Mouse (Mus musculus) forebrain, embryonic 12.5 days (tissue): ENCODE results near the gene Smtn. TPM values are rescaled to one million over a fixed set of nuclear protein-coding genes. Genes with fewer than 3 reads are reported as not detected.

Source experiments
- ATAC-seq: fragments of 200-750 bp; cut with Nextera tagmentation; 2 replicates; pipeline ENCODE4 v1.8.0; 2017; ENCODE audit warnings: moderate TSS enrichment; ENCODE audit not compliant: low FRiP score
- H3K27ac ChIP-seq: fragments of 300-500 bp; sonication (generic); 2 replicates; pipeline ENCODE4 v1.5.1; 2016; ENCODE audit warnings: mild to moderate bottlenecking
- H3K27me3 ChIP-seq: fragments of 300-500 bp; sonication (generic); 2 replicates; pipeline ENCODE4 v1.6.1; 2016; ENCODE audit warnings: mild to moderate bottlenecking
- H3K36me3 ChIP-seq: fragments of 300-500 bp; sonication (generic); replicated peaks from 2 replicates; pipeline ENCODE4 v1.6.1; 2016; ENCODE audit warnings: mild to moderate bottlenecking
- H3K4me1 ChIP-seq: fragments of 300-500 bp; sonication (generic); 2 replicates; pipeline ENCODE4 v1.6.1; 2016
- H3K4me2 ChIP-seq: fragments of 300-500 bp; sonication (generic); 2 replicates; pipeline ENCODE4 v1.6.1; 2016; ENCODE audit warnings: mild to moderate bottlenecking, moderate library complexity
- H3K4me3 ChIP-seq: fragments of 300-500 bp; sonication (generic); replicated peaks from 2 replicates; pipeline ENCODE4 v1.5.1; 2016; ENCODE audit warnings: mild to moderate bottlenecking
- H3K9ac ChIP-seq: fragments of 300-500 bp; sonication (generic); 2 replicates; pipeline ENCODE4 v1.6.1; 2016; ENCODE audit warnings: mild to moderate bottlenecking
- H3K9me3 ChIP-seq: fragments of 300-500 bp; sonication (generic); 2 replicates; pipeline ENCODE4 v1.6.1; 2016
- WGBS: fragments of 180-500 bp; shearing (Covaris S2); methylation state at CpG from one replicate; pipeline ENCODE4 v1.1.7; 2016; 5-methylcytosine and 5-hydroxymethylcytosine counted together
- polyA plus RNA-seq: library from polyadenylated mRNA; unstranded; fragments of >200 nt; fragmentation: Nextera tagmentation; extraction: Ambion mirVana; gene quantifications from 2 replicates; pipeline ENCODE4 v1.2.1, GENCODE M21; 2016

Smtn gene
- polyA plus RNA-seq, 1 experiment from 2014 or later: 36.2 TPM

DNA sequence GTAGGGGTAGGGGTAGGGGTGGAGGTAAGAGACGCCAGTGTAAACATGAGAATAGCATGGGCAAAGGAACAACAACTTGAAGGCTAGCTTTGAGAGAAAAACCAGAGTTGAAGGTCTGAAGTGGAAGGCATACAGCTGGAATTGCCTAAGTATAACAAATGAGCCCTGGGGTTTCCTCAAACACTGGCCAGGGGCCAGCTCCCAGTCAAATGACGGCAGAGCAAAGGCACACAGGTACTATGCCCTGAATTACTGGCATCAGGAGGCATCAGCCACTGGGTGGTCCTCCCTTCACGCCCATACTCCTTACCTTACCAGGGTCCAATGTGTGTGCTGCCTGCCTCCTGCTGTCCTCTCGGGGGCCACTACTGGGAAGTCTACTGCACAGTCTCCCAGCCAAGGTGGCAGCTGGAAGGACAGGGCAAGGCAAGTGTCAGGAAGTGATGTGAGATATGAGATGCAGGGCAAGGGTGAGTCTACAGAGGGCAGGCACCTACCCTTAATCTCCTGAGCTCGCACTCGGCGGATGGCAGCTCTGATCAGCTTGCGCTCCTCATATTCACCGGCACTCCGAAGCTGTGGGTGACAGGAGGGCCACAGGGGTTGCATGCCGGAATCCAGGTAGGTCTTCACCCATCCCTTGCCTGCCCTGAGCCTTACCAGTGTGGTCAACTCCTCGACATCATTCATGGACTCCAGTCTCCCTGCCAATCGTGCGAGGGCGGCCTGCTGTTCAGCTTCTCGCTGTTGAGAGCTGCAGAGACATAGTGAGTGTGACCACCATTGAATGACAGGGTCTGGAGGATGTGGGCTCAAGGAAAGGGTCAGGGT lies 8.1 kb downstream of the Smtn start:
- WGBS: 91% methylated on average over 16 of the region's 16 CpGs

GRCm38 (mm10) chr11:3531634-3532033 lies 8.8 kb downstream of the Smtn start:
- Histone ChIP-seq H3K4me3 (0 out of 2 replicates have a peak overlapping the region, but pooled peaks have one; percentile 1), H3K27me3 (no peaks in the 10 kb centered on the region), H3K27ac (no peak overlapping the region), H3K36me3 (peaks cover 61% of the 10 kb centered on the region), H3K9me3 (no peaks in the 10 kb centered on the region), H3K9ac (no peak overlapping the region), H3K4me2 (no peak overlapping the region), H3K4me1 (peaks cover 16% of the 10 kb centered on the region)
- no peak for ATAC-seq
- 79% methylated on average over 6 of the region's 6 CpGs for WGBS

More for the DNA sequence above, 8.1 kb downstream of the Smtn start:
- Histone ChIP-seq H3K9ac (no peak overlapping the region), H3K4me3 (no peak overlapping the region), H3K27me3 (0 out of 2 replicates have a peak, but pooled peaks cover 4% of the 10 kb centered on the region), H3K27ac (no peak overlapping the region), H3K4me1 (peaks cover 18% of the 10 kb centered on the region), H3K36me3 (peaks cover 55% of the 10 kb centered on the region), H3K9me3 (no peaks in the 10 kb centered on the region), H3K4me2 (no peak overlapping the region)
- no peak for ATAC-seq

DNA sequence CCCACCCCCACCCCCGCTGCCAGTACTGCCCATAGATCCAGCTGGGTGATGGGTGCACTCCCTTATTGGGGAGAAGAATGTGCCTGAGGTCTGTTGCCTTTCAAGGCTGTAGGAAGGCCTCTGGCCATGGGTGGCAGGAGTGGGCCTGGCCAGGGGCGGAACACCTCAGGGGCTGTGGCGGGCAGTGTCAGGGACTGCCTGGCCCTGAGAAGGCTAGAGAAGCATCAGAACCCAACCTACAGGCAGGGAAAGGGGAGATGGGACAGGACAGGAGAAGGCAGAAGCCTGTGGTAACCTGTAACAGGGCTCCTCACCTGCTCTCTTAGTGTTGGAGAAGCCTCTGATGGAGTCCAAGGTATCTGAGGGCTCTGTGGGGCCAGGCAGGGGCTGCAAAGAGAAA lies 9.7 kb downstream of the Smtn start:
- no peak for ATAC-seq
- H3K27ac ChIP-seq: no peak overlapping the region
- H3K4me3 ChIP-seq: no peak overlapping the region
- peaks cover 8% of the 10 kb centered on the region for H3K4me1 ChIP-seq
- peaks cover 62% of the 10 kb centered on the region for H3K36me3 ChIP-seq
- H3K9me3 ChIP-seq: no peaks in the 10 kb centered on the region
- no peaks in the 10 kb centered on the region for H3K27me3 ChIP-seq
- WGBS: 88% methylated on average over 3 of the region's 3 CpGs
- no peak overlapping the region for H3K9ac ChIP-seq
- H3K4me2 ChIP-seq: no peak overlapping the region

DNA sequence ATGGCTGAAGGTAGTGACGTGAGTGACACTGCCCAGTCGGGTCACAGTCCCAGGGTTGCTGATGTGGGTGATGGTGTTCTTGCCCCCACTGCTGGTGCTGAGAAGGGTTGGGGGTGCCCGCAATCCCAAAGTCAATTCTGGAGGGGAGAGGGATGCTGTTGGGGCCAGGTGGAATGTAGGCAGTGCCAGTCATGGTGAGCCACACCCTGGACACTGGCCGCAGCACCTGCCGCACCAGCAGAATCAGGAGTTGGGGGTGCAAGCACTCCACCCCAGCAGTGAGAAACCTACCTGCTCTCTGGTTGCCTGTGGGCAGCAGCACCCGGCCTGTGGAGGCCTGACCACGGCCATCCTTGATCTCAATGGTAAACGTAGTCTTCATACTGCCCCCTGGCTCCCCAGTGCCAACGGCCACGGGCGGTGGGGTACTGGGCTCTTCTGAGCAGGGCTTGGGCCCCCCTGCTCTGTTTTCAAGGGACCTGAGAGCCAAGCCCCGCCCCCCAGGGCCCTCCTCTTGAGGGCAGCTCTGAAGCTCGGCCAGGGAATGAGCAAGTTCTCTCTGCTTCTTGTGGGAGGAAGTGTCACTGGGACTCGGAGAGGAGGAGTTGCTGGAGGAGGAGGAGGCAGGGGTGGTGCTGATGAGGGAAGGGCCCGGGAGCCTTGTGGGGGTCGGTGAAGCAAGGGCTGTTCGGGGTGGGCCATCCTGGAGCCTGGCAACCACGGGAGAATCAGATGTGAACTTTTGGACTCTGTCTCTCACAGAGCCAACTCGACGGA lies 10.7 kb downstream of the Smtn start:
- no peaks in the 10 kb centered on the region for H3K9me3 ChIP-seq
- H3K4me1 ChIP-seq: peaks cover under 1% of the 10 kb centered on the region; the same call in 1 of the 2 replicates
- H3K27me3 ChIP-seq: no peaks in the 10 kb centered on the region
- no peak overlapping the region for H3K9ac ChIP-seq
- ATAC-seq: no peak
- no peak overlapping the region for H3K27ac ChIP-seq
- 81% methylated on average over 20 of the region's 20 CpGs for WGBS
- H3K36me3 ChIP-seq: peaks cover 72% of the 10 kb centered on the region
- no peak overlapping the region for H3K4me3 ChIP-seq
- no peak overlapping the region for H3K4me2 ChIP-seq

GRCm38 (mm10) chr11:3528208-3528607 lies 12.2 kb downstream of the Smtn start:
- H3K27me3 ChIP-seq: no peaks in the 10 kb centered on the region
- ATAC-seq: no peak
- no peak overlapping the region for H3K4me2 ChIP-seq
- no peak overlapping the region for H3K4me3 ChIP-seq
- no peak overlapping the region for H3K27ac ChIP-seq
- H3K9ac ChIP-seq: no peak overlapping the region
- H3K36me3 ChIP-seq: peaks cover 83% of the 10 kb centered on the region
- WGBS: 89% methylated on average over 6 of the region's 6 CpGs
- no peaks in the 10 kb centered on the region for H3K4me1 ChIP-seq
- no peaks in the 10 kb centered on the region for H3K9me3 ChIP-seq

GRCm38 (mm10) chr11:3527766-3528165 lies 12.6 kb downstream of the Smtn start:
- no peaks in the 10 kb centered on the region for H3K27me3 ChIP-seq
- peaks cover 83% of the 10 kb centered on the region for H3K36me3 ChIP-seq
- no peak overlapping the region for H3K4me3 ChIP-seq
- no peaks in the 10 kb centered on the region for H3K9me3 ChIP-seq
- no peak overlapping the region for H3K9ac ChIP-seq
- 78% methylated on average over 8 of the region's 8 CpGs for WGBS
- no peak overlapping the region for H3K4me2 ChIP-seq
- ATAC-seq: no peak
- H3K4me1 ChIP-seq: no peaks in the 10 kb centered on the region
- no peak overlapping the region for H3K27ac ChIP-seq

DNA sequence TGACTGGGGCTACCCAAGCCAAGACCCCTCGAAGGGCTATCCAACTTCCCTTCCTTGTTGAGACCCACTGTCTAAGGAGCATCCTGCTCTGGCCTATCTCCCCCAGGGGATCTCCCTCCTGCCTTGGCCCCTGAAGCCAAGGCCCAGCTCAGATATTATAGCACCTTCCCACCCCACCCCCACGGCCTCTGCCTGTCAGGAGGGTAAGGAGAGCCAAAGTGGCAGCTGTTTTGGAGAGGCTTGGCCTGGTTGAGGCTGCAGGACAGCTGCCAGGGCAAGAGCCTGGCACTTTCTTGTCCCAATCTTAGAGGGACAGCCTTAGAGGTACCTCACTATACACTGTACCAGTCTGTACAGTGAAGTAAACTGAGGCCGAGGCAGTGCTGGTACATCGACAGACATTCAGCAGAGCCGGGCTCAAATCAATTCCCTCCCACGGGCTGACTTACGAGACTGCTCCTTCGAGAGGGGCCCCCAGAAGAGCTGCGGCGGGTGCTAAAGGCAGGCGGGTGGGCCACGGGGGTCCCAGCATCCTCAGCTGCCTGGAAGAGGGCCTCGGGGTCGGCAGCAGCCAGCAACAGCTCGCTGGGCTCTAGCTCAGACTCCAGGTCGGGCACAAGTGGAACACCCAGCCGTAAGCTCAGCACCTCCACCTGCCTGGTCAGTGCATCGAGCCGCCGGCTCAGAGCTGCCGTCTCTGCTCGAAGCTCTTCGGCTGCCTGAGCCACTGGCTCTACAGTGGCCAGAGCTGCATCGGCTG lies 13.3 kb downstream of the Smtn start:
- ATAC-seq: no peak
- H3K4me3 ChIP-seq: no peak overlapping the region
- H3K9me3 ChIP-seq: no peaks in the 10 kb centered on the region
- H3K36me3 ChIP-seq: peaks cover 83% of the 10 kb centered on the region
- 91% methylated on average over 24 of the region's 24 CpGs for WGBS
- H3K4me2 ChIP-seq: no peak overlapping the region
- no peaks in the 10 kb centered on the region for H3K4me1 ChIP-seq
- no peak overlapping the region for H3K27ac ChIP-seq
- H3K9ac ChIP-seq: no peak overlapping the region
- no peaks in the 10 kb centered on the region for H3K27me3 ChIP-seq

DNA sequence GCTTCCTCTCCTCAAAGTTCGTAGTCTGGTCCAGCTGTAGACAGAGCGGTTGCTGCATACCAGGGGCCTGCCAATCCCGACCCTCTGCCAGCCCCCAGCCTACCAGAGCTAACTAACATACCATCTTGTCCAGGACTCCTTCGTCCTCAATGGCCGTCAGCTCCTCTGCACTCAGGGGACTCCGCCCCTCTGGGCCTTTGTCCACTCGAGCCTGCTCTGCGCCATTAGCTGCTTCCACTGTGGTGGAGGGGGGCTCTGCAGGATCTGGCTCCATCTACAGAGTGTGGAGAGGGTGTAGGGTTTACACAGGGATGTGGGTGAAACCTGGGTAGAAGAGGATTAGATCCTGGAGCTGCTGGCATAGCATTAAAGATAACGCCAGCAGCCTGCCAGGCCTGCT lies 14.2 kb downstream of the Smtn start:
- Histone ChIP-seq H3K4me1 (no peaks in the 10 kb centered on the region), H3K4me2 (no peak overlapping the region), H3K27ac (no peak overlapping the region), H3K9ac (no peak overlapping the region), H3K9me3 (no peaks in the 10 kb centered on the region), H3K36me3 (peaks cover 83% of the 10 kb centered on the region), H3K4me3 (no peak overlapping the region), H3K27me3 (no peaks in the 10 kb centered on the region)
- WGBS: 78% methylated on average over 9 of the region's 9 CpGs
- ATAC-seq: no peak

- no peaks in the 10 kb centered on the region for H3K4me1 ChIP-seq
- no peak overlapping the region for H3K4me3 ChIP-seq
- WGBS: 84% methylated on average over 4 of the region's 4 CpGs
- no peak overlapping the region for H3K9ac ChIP-seq
- H3K4me2 ChIP-seq: no peak overlapping the region
- H3K27me3 ChIP-seq: no peaks in the 10 kb centered on the region
- no peak overlapping the region for H3K27ac ChIP-seq
- H3K36me3 ChIP-seq: peaks cover 83% of the 10 kb centered on the region
- H3K9me3 ChIP-seq: no peaks in the 10 kb centered on the region
- ATAC-seq: no peak
These were observed 14.9 kb downstream of the Smtn start for GRCm38 (mm10) chr11:3525560-3525959.

DNA sequence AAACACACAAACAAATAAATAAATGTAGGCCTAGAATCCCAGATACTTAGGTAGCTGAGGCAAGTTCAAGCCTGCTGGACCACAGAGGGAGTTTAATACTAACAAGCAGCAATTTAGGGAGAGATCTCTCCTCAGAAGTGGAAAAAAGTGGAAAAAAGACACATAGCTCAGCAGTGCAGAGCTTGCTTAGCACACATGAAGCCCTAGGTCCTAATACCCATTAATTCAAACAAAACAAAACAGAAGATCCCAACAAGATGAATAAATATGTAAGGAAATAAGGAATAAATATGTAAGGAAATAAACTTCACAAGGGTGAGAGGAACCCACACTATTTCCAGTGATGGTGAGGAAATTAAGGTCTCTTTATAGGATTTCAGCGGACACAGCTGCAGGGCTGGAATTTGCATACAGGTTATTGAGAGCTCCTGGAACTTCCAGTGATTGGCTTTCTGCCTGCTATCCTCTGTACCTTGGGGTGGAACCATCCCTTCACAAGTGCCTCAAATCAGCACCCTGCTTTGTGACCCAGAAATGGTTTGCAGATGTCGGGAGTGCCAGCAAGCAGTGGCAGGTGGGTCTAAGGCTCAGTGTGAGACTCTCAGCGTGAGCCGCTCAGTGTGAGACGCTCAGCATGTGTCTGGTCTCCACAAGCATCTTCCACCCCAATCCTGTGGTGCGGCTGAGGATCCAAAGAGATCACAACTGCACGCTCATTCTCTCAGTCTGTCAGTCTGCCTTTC lies 16.4 kb downstream of the Smtn start:
- Histone ChIP-seq H3K4me3 (no peak overlapping the region), H3K4me2 (no peak overlapping the region), H3K4me1 (no peaks in the 10 kb centered on the region), H3K27ac (no peak overlapping the region), H3K9me3 (no peaks in the 10 kb centered on the region), H3K9ac (no peak overlapping the region), H3K36me3 (peaks cover 73% of the 10 kb centered on the region), H3K27me3 (no peaks in the 10 kb centered on the region)
- 78% methylated on average over 7 of the region's 7 CpGs for WGBS
- ATAC-seq: no peak

DNA sequence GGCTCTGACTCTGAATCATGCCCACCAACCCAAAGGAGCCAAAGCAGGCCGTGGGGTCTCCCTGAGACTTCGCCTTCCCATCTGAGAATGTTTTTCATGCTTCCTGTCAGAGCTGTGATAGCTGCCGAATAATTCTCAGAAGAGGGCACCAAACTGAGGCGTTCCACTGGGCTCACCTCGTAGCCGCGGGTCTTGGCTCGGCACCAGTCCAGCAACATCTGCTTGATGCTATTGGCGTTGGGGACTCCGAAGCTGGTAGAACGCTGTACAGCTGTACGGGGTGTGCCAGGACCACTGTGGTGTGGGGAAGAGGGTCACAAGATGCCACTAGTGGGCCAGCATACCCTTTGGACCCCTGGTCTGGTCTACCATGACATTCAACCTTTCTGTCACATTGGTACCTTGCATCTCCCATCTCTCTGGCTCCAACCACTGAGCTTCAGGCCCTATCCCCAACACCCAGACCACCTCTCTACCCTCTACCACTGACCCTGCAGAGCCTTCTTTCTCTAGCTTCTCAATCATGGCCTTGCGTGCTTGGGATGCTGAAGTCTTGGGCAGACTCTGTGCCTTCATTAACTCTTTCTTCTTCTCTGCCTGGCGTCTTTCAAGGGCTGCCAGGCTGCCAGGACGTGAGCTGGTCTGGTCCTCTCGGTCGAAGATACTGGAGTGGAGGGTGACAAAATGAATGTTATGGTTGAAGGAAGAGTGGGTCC lies 18.0 kb downstream of the Smtn start:
- WGBS: 93% methylated on average over 17 of the region's 17 CpGs
- ATAC-seq: no peak
- Histone ChIP-seq H3K36me3 (peaks cover 60% of the 10 kb centered on the region), H3K4me2 (no peak overlapping the region), H3K27me3 (peaks cover 9% of the 10 kb centered on the region), H3K27ac (no peak overlapping the region), H3K9ac (no peak overlapping the region), H3K4me1 (peaks cover 5% of the 10 kb centered on the region), H3K9me3 (no peaks in the 10 kb centered on the region), H3K4me3 (no peak overlapping the region)
